Mouse (Mus musculus) lung, postnatal 0 days (tissue): Measurements from ENCODE around the gene Zfp296. TPM values are rescaled to one million over a fixed set of nuclear protein-coding genes. Genes with fewer than 3 reads are reported as not detected.

Experiments
- ATAC-seq: fragments of 200-750 bp; cut with Nextera tagmentation; 2 replicates; pipeline ENCODE4 v1.8.0; 2017; ENCODE audit warnings: moderate library complexity
- DNase-seq: peaks from one replicate; pipeline ENCODE4 v3.0.0-alpha.2; 2016; ENCODE audit warnings: low spot score
- H3K27ac ChIP-seq: fragments of 300-500 bp; sonication (generic); 2 replicates; pipeline ENCODE4 v1.5.1; 2014; ENCODE audit warnings: antibody characterized with exemption, mild to moderate bottlenecking, low read length, mixed read lengths
- H3K27me3 ChIP-seq: fragments of 300-500 bp; sonication (generic); replicated peaks from 2 replicates; pipeline ENCODE4 v1.6.1; 2014; ENCODE audit warnings: low read length, mixed read lengths; ENCODE audit not compliant: insufficient read depth
- H3K36me3 ChIP-seq: fragments of 300-500 bp; sonication (generic); 2 replicates; pipeline ENCODE4 v1.6.1; 2014; ENCODE audit warnings: low read length, mixed read lengths; ENCODE audit not compliant: insufficient read depth
- H3K4me1 ChIP-seq: fragments of 300-500 bp; sonication (generic); 2 replicates; pipeline ENCODE4 v1.6.1; 2014; ENCODE audit warnings: antibody characterized with exemption, low read depth, low read length, mixed read lengths; ENCODE audit not compliant: insufficient read depth
- H3K4me2 ChIP-seq: fragments of 300-500 bp; sonication (generic); replicated peaks from 2 replicates; pipeline ENCODE4 v1.6.1; 2014; ENCODE audit warnings: low read depth, mild to moderate bottlenecking, low read length, moderate library complexity, mixed read lengths
- H3K4me3 ChIP-seq: fragments of 300-500 bp; sonication (generic); 2 replicates; pipeline ENCODE4 v1.5.1; 2014; ENCODE audit warnings: low read depth, low read length
- H3K9ac ChIP-seq: fragments of 300-500 bp; sonication (generic); replicated peaks from 2 replicates; pipeline ENCODE4 v1.6.1; 2014; ENCODE audit warnings: low read depth, mild to moderate bottlenecking
- H3K9me3 ChIP-seq: fragments of 300-500 bp; sonication (generic); 2 replicates; pipeline ENCODE4 v1.6.1; 2016; ENCODE audit warnings: low read length, mixed read lengths
- CTCF ChIP-seq: IDR thresholded peaks from 2 replicates; pipeline ENCODE4 v1.5.1; 2016; ENCODE audit warnings: antibody characterized with exemption, mild to moderate bottlenecking
- EP300 ChIP-seq: IDR thresholded peaks from 2 replicates; pipeline ENCODE4 v1.6.1; 2016; ENCODE audit warnings: antibody characterized with exemption, mild to moderate bottlenecking, control low read depth
- WGBS: fragments of 180-500 bp; shearing (Covaris S2); extraction: QIAGEN DNeasy Blood & Tissue Kit; methylation state at CpG from one replicate; pipeline ENCODE4 v1.1.7; 2014; 5-methylcytosine and 5-hydroxymethylcytosine counted together
- polyA plus RNA-seq: library from polyadenylated mRNA; unstranded; fragments of >200 nt; fragmentation: Nextera tagmentation; extraction: Ambion mirVana; gene quantifications from 2 replicates; pipeline ENCODE4 v1.2.1, GENCODE M21; 2015

The Zfp296 gene
- polyA plus RNA-seq, 1 experiment from 2014 or later, result 0.88 TPM

- Histone ChIP-seq H3K4me2 (peak overlapping the region; percentile 94), H3K4me3 (peak overlapping the region; percentile 93), H3K9ac (peak overlapping the region; percentile 94), H3K27me3 (no peaks in the 10 kb centered on the region), H3K36me3 (peaks cover 8% of the 10 kb centered on the region), H3K27ac (peak overlapping the region; percentile 83), H3K4me1 (peaks cover 11% of the 10 kb centered on the region), H3K9me3 (no peaks in the 10 kb centered on the region)
- TF ChIP-seq CTCF (no peak), EP300 (no peak)
- no peak for ATAC-seq
- no peak for DNase-seq
- 0% methylated on average over 11 of the region's 11 CpGs for WGBS
Measured at GRCm38 (mm10) chr7:19561431-19561764, 15.7 kb upstream of the Zfp296 start.

- TF ChIP-seq EP300, result 0 out of 2 replicates have a peak, but pooled peaks have one; percentile 11
- no peak for TF ChIP-seq CTCF
- peak overlapping the region; percentile 93 for H3K4me3 ChIP-seq
- peak overlapping the region; percentile 94 for H3K9ac ChIP-seq
- ATAC-seq (peak; percentile 87), DNase-seq (peak; percentile 97)
- H3K27me3 ChIP-seq, result no peaks in the 10 kb centered on the region
- 2% methylated on average over 101 of the region's 102 CpGs for WGBS
- peaks cover 8% of the 10 kb centered on the region for H3K36me3 ChIP-seq
- H3K4me2 ChIP-seq, result peak overlapping the region; percentile 94
- peaks cover 11% of the 10 kb centered on the region for H3K4me1 ChIP-seq
- H3K9me3 ChIP-seq, result no peaks in the 10 kb centered on the region
- H3K27ac ChIP-seq, result peak overlapping the region; percentile 83
Measured at GRCm38 (mm10) chr7:19561765-19562642, 15.1 kb upstream of the Zfp296 start.

GRCm38 (mm10) chr7:19562643-19563410, 14.3 kb upstream of the Zfp296 start, which contains the start of gene Ppp1r37:
Gene Ppp1r37 (minus strand): TSS chr7:19563076.
- ATAC-seq, result 0 out of 2 replicates have a peak, but pooled peaks have one; percentile 16
- no peaks in the 10 kb centered on the region for H3K9me3 ChIP-seq
- H3K4me1 ChIP-seq, result peaks cover 11% of the 10 kb centered on the region
- peak; percentile 71 for DNase-seq
- H3K36me3 ChIP-seq, result peaks cover 8% of the 10 kb centered on the region
- no peak for TF ChIP-seq EP300
- TF ChIP-seq CTCF, result no peak
- H3K27ac ChIP-seq, result peak within 1 kb of the TSS; percentile 83
- H3K4me3 ChIP-seq, result peak within 1 kb of the TSS; percentile 93
- 3% methylated on average over 19 of the region's 19 CpGs for WGBS
- H3K4me2 ChIP-seq, result peak within 1 kb of the TSS; percentile 94
- H3K27me3 ChIP-seq, result no peaks in the 10 kb centered on the region
- H3K9ac ChIP-seq, result peak within 1 kb of the TSS; percentile 94

GRCm38 (mm10) chr7:19563884-19564283, 13.2 kb upstream of the Zfp296 start:
- no peak overlapping the region for H3K4me2 ChIP-seq

GRCm38 (mm10) chr7:19564455-19564854, 12.6 kb upstream of the Zfp296 start:
- Histone ChIP-seq H3K9me3 (no peaks in the 10 kb centered on the region), H3K9ac (no peak overlapping the region), H3K4me2 (no peak overlapping the region), H3K27me3 (no peaks in the 10 kb centered on the region), H3K4me1 (peaks cover 11% of the 10 kb centered on the region), H3K4me3 (no peak overlapping the region), H3K36me3 (peaks cover 14% of the 10 kb centered on the region), H3K27ac (no peak overlapping the region)
- no peak for DNase-seq
- peak; percentile 45 for TF ChIP-seq CTCF
- no peak for TF ChIP-seq EP300
- no peak for ATAC-seq
- 90% methylated on average over 4 of the region's 4 CpGs for WGBS

More at GRCm38 (mm10) chr7:19563884-19564283, 13.2 kb upstream of the Zfp296 start:
- TF ChIP-seq CTCF (no peak), EP300 (no peak)
- 88% methylated on average over 3 of the region's 3 CpGs for WGBS
- peaks cover 11% of the 10 kb centered on the region for H3K4me1 ChIP-seq
- no peak overlapping the region for H3K4me3 ChIP-seq
- DNase-seq (no peak), ATAC-seq (no peak)
- H3K27me3 ChIP-seq, result no peaks in the 10 kb centered on the region
- no peak overlapping the region for H3K27ac ChIP-seq
- H3K9me3 ChIP-seq, result no peaks in the 10 kb centered on the region
- no peak overlapping the region for H3K9ac ChIP-seq
- peaks cover 9% of the 10 kb centered on the region for H3K36me3 ChIP-seq

GRCm38 (mm10) chr7:19565803-19566202, 11.3 kb upstream of the Zfp296 start:
- Histone ChIP-seq H3K9me3 (no peaks in the 10 kb centered on the region), H3K4me1 (peaks cover 2% of the 10 kb centered on the region; the same call in 1 of the 2 replicates), H3K36me3 (peaks cover 21% of the 10 kb centered on the region), H3K27ac (no peak overlapping the region), H3K27me3 (no peaks in the 10 kb centered on the region), H3K4me2 (no peak overlapping the region), H3K9ac (no peak overlapping the region), H3K4me3 (no peak overlapping the region)
- DNase-seq (no peak), ATAC-seq (no peak)
- TF ChIP-seq CTCF, result no peak
- TF ChIP-seq EP300, result no peak
- WGBS, result 89% methylated on average over 2 of the region's 2 CpGs
